Mouse (Mus musculus) myocyte (in vitro differentiated cells): ENCODE measurements at regions not wholly inside any gene's neighbourhood (a gene's known extent, or its start where the extent isn't known, plus 50 kb on each side); places are given as distances from the start of the nearest gene placed in this dataset.

ENCODE experiments used
- MAX ChIP-seq: IDR thresholded peaks from one replicate; pipeline ENCODE4 v1.6.1; 2011; ENCODE audit warnings: low read depth, mild to moderate bottlenecking, control low read depth
- POLR2A ChIP-seq: IDR thresholded peaks from one replicate; pipeline ENCODE4 v1.6.1; 2011; ENCODE audit warnings: low read depth, mild to moderate bottlenecking, control low read depth, moderate library complexity; ENCODE audit not compliant: insufficient read length
- SRF ChIP-seq: IDR thresholded peaks from one replicate; pipeline ENCODE4 v1.6.1; 2011; ENCODE audit warnings: low read depth; ENCODE audit not compliant: control insufficient read depth, insufficient read length
- TCF12 ChIP-seq: IDR thresholded peaks from one replicate; pipeline ENCODE4 v1.6.1; 2011; ENCODE audit warnings: mild to moderate bottlenecking, control low read depth; ENCODE audit not compliant: poor library complexity, insufficient read depth, severe bottlenecking
- TCF3 ChIP-seq: IDR thresholded peaks from one replicate; pipeline ENCODE4 v1.6.1; 2011; ENCODE audit warnings: low read depth, control low read depth; ENCODE audit not compliant: insufficient read length
- USF1 ChIP-seq: IDR thresholded peaks from one replicate; pipeline ENCODE4 v1.6.1; 2011; ENCODE audit warnings: low read depth, mild to moderate bottlenecking, control low read depth, moderate library complexity

DNA sequence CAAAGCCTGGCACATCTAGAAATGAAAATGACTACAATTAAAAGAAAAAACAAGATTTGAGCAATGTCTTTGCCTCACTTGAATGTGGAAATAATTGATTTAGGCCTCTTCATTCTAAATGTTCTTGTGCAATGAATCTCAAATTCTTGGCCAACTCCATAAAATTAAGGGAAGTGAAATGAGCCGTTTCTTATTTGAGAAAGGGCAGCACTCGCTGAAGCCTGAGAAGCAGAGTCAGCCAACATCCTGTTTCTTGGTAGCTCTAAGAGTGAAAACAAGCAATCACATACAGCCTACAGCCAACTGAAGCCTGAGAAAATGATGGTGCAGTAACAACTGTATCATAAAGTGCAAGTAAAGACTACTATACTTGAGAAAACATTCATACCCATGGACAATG lies 105.5 kb upstream of the B430218F22Rik start:
- no peak for TF ChIP-seq MAX
- TF ChIP-seq POLR2A: no peak
- TF ChIP-seq TCF12: no peak
- TF ChIP-seq TCF3: no peak
- no peak for TF ChIP-seq USF1
- TF ChIP-seq SRF: no peak
